Mouse (Mus musculus) spleen, adult 2 months (tissue): ENCODE measurements around the gene Banf2.

Experiments
- CTCF ChIP-seq: fragments of 200-500 bp; IDR thresholded peaks from 2 replicates; pipeline ENCODE4 v1.5.1; 2011; ENCODE audit warnings: mild to moderate bottlenecking, inconsistent platforms; ENCODE audit not compliant: insufficient read depth, insufficient read length, insufficient replicate concordance; ENCODE audit errors: extremely low read depth
- POLR2A ChIP-seq: fragments of 200-500 bp; IDR thresholded peaks from 2 replicates; pipeline ENCODE4 v1.6.1; 2011; ENCODE audit warnings: low read depth, low read length, inconsistent platforms

- TF ChIP-seq CTCF (no peak), POLR2A (no peak)
Observed at GRCm38 (mm10) chr2:144061701-144062100, 28.8 kb downstream of the Banf2 start.
